Mouse (Mus musculus): ENCODE results near the gene Bcl2a1c.
"Not testable (repeated sequence)": the region's sequence is repeated elsewhere in the genome, so short reads cannot be mapped to it uniquely, and the experiment has no call there.

DNA sequence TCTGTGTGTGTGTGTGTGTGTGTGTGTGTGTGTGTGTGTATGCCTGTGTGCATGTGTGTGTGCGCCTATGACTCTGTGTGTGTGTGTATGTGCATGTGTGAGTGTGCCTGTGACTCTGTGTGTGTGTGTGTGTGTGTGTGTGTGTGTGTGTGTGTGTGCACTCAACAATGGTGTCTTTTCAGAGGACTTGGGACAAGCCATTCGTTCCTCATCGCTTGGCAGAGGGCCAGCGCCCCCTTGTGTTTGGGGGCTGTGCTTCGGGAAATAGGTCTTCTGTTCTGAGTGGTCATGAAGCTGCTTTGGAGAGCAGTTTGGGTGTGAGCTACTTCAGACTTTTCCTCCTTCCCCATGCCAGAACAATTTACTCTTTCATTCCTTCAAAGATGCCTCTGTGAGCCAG, 41.8 kb downstream of the Bcl2a1c start:
- not testable (repeated sequence) for TF ChIP-seq POLR2A (IDR thresholded peaks at IDR 0.05; ENCODE audit: low read depth, low read length); CTCF (IDR thresholded peaks at IDR 0.05; ENCODE audit: extremely low read depth, insufficient read depth, insufficient read length, insufficient replicate concordance)

Data from spleen, adult 2 months (tissue).